Mouse (Mus musculus) heart, adult 2 months (tissue): ENCODE data around the gene Jagn1.

Source experiments
- CTCF ChIP-seq: fragments of 200-600 bp; IDR thresholded peaks from 2 replicates; pipeline ENCODE4 v1.8.1; 2022; ENCODE audit warnings: antibody characterized with exemption, mild to moderate bottlenecking, moderate library complexity
- EP300 ChIP-seq: fragments of 200-500 bp; IDR thresholded peaks from 2 replicates; pipeline ENCODE4 v1.6.1; 2011; ENCODE audit warnings: low read depth, low read length, control low read depth; ENCODE audit not compliant: insufficient read depth
- POLR2A ChIP-seq: fragments of 200-500 bp; IDR thresholded peaks from 2 replicates; pipeline ENCODE4 v1.6.1; 2011; ENCODE audit warnings: mild to moderate bottlenecking, low read depth, low read length, control low read depth; ENCODE audit not compliant: insufficient read depth

DNA sequence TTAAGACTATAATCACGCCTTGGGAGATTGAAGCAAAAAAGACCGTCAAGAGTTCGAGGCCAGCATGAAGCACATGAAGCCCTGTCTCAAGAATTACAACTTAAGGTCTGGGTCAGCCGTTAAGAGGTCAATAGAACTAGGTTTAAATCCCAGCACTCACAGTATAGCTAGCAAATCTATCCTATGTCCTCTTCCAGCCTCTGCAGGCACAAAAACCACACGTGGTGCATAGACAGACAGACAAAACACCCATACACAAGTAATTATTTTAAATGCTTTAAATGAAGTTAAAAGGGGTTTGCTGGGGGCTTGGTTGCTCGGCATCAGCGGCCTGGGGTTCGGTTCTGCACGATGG, 305 bp upstream of the Jagn1 start:
- TF ChIP-seq CTCF, result no peak
- no peak for TF ChIP-seq POLR2A
- no peak for TF ChIP-seq EP300
